Mouse (Mus musculus): ENCODE results near the gene Epor. TPM values are rescaled to one million over a fixed set of nuclear protein-coding genes. Genes with fewer than 3 reads are reported as not detected.

Gene Epor
- total and polyA plus RNA-seq, 3 experiments = 0.20 to 2.0 TPM; not detected in 1

DNA sequence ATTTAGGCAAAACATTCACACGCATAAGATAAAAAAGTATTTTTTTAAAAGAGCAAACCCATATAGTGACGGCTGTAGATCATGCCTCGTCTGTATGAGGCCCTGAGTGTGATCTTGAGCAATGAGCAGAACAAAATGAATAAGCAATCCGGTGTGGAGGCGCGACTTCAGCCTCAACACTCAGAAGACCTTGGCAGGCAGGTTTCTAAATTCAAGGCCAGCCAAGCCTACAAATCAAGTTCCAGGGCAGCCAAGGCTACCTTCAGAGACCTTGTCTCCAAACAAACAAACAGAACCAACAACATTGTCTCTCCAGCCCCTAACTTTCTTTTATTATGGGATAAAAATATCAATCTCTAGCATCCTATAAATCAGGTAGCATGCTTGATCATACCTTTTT is 37.0 kb upstream of the Epor start:
- H3K4me2 ChIP-seq (ENCODE audit: insufficient read depth, low read depth, poor library complexity, severe bottlenecking) = no peak overlapping the region
- H3K27me3 ChIP-seq (replicated peaks) = peaks cover 28% of the 10 kb centered on the region
- peaks cover 8 to 23% of the 10 kb centered on the region in 2 experiments for H3K4me1 ChIP-seq (ENCODE audit: control insufficient read depth in 1 of 2, insufficient read depth in 2 of 2)
- DNase-seq (ENCODE audit: extremely low read depth) = no peak
- TF ChIP-seq CHD1 (IDR thresholded peaks at IDR 0.05; ENCODE audit: low read depth, low read length) (no peak), USF1 (IDR thresholded peaks at IDR 0.05; ENCODE audit: low read depth, low read length) (no peak), POLR2AphosphoS2 (IDR thresholded peaks at IDR 0.05; ENCODE audit: low read depth, low read length) (no peak), MAZ (IDR thresholded peaks at IDR 0.05; ENCODE audit: low read depth, low read length) (no peak), ELF1 (IDR thresholded peaks at IDR 0.05; ENCODE audit: low read depth, low read length) (no peak), TCF12 (IDR thresholded peaks at IDR 0.05; ENCODE audit: low read depth, low read length) (no peak), SMC3 (IDR thresholded peaks at IDR 0.05; ENCODE audit: low read depth, low read length) (no peak), JUND (conservative IDR thresholded peaks at IDR 0.05; ENCODE audit: low read depth, low read length) (no peak), SIN3A (IDR thresholded peaks at IDR 0.05; ENCODE audit: low read length) (no peak), NELFE (IDR thresholded peaks at IDR 0.05; ENCODE audit: low read depth, low read length) (no peak), PAX5 (IDR thresholded peaks at IDR 0.05; ENCODE audit: low read length) (no peak), ZMIZ1 (IDR thresholded peaks at IDR 0.05; ENCODE audit: low read depth, low read length) (no peak), BHLHE40 (IDR thresholded peaks at IDR 0.05; ENCODE audit: low read depth, low read length) (no peak), MAFK (IDR thresholded peaks at IDR 0.05; ENCODE audit: insufficient replicate concordance, low read length) (no peak), RCOR1 (conservative IDR thresholded peaks at IDR 0.05; ENCODE audit: low read depth, low read length) (no peak), CTCF (conservative IDR thresholded peaks at IDR 0.05 in 1 of 2, IDR thresholded peaks at IDR 0.05 in 1 of 2; ENCODE audit: low read depth in 2 of 2, low read length in 2 of 2) (no peak)
- no peak overlapping the region for H3K4me3 ChIP-seq (replicated peaks in 1 of 3; ENCODE audit: low read depth in 2 of 3, low read length in 2 of 3, poor library complexity in 1 of 3)
- in situ Hi-C loops (cut with MboI; ENCODE audit: low pct_ligation_motif_present, low pct_unique_long_range_greater_than_20kb, low sequenced_read_pairs) (loop anchor here (5.0 kb wide), 1 partner anchor 38 kb away; the partner anchor contains the start of gene Epor), dilution Hi-C loops (cut with MboI; ENCODE audit: extremely low pct_ligation_motif_present, extremely low pct_unique_long_range_greater_than_20kb, low sequenced_read_pairs) (no loop called here)
- H3K9me3 ChIP-seq (replicated peaks; ENCODE audit: low read length) = peaks cover 3% of the 10 kb centered on the region
- peaks cover 13% of the 10 kb centered on the region; the same call in 1 of the 2 replicates for H3K79me2 ChIP-seq (replicated peaks; ENCODE audit: control insufficient read depth, extremely low read depth, insufficient read depth, poor library complexity, severe bottlenecking)
- peaks cover 12 to 16% of the 10 kb centered on the region in 2 experiments for H3K36me3 ChIP-seq (replicated peaks in 1 of 2; ENCODE audit: control insufficient read depth in 1 of 2, insufficient read depth in 1 of 2, low read length in 1 of 2)
- H3K27ac ChIP-seq (ENCODE audit: insufficient read depth, low read depth) = no peak overlapping the region
- H3K9ac ChIP-seq (ENCODE audit: insufficient read depth, low read depth) = no peak overlapping the region

DNA sequence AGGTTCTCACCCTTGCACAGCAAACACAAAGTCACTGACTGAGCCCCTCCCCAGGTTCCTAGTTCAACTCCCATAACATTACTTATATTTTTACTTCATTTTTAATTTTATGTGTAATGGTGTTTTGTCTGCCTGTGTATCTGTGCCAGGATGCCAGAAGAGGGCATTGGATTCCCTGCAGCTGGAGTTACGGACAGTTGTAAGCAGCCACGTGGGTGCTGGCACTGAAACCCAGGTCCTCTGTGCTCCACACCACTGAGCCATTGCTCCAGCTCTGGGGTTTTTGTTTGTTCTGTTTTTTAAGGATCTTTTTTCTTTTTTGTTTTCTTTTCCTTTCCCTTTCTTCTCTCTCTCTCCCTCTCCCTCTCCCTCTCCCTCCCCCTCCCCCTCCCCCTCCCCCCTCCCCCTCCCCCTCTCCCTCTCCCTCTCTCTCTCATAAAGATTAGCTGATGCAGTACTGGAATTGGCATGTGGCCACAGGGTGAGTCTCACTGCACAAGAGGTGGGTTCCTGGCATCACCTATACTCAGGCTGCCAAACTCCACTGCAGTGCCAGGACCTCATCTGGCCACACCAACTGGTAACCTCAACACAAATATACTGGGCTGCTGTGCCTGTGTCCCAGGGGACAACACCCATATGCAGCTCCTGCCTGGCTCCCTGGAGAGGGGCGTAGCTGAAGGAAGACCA is 33.0 kb upstream of the Epor start:
- H3K36me3 ChIP-seq (replicated peaks in 1 of 2; ENCODE audit: control insufficient read depth in 1 of 2, insufficient read depth in 1 of 2, low read length in 1 of 2) = no peaks in the 10 kb centered on the region
- H3K9me3 ChIP-seq (replicated peaks; ENCODE audit: low read length) = peaks cover 3% of the 10 kb centered on the region
- no peaks in the 10 kb centered on the region for H3K4me1 ChIP-seq (ENCODE audit: control insufficient read depth in 1 of 2, insufficient read depth in 2 of 2)
- no peak overlapping the region for H3K4me3 ChIP-seq (replicated peaks in 1 of 3; ENCODE audit: low read depth in 2 of 3, low read length in 2 of 3, poor library complexity in 1 of 3)
- dilution Hi-C loops (cut with MboI; ENCODE audit: extremely low pct_ligation_motif_present, extremely low pct_unique_long_range_greater_than_20kb, low sequenced_read_pairs) (no loop called here), in situ Hi-C loops (cut with MboI; ENCODE audit: low pct_ligation_motif_present, low pct_unique_long_range_greater_than_20kb, low sequenced_read_pairs) (no loop called here)
- H3K27me3 ChIP-seq (replicated peaks) = peaks cover 59% of the 10 kb centered on the region
- no peak overlapping the region for H3K27ac ChIP-seq (ENCODE audit: insufficient read depth, low read depth)
- H3K4me2 ChIP-seq (ENCODE audit: insufficient read depth, low read depth, poor library complexity, severe bottlenecking) = no peak overlapping the region
- no peak for DNase-seq (ENCODE audit: extremely low read depth)
- H3K79me2 ChIP-seq (replicated peaks; ENCODE audit: control insufficient read depth, extremely low read depth, insufficient read depth, poor library complexity, severe bottlenecking) = no peaks in the 10 kb centered on the region
- TF ChIP-seq MAX (IDR thresholded peaks at IDR 0.05; ENCODE audit: low read length) (no peak), ZKSCAN1 (IDR thresholded peaks at IDR 0.05; ENCODE audit: borderline replicate concordance, low read depth, low read length) (no peak), E2F4 (IDR thresholded peaks at IDR 0.05; ENCODE audit: insufficient replicate concordance, low read depth, low read length) (no peak), TBP (conservative IDR thresholded peaks at IDR 0.05; ENCODE audit: low read depth, low read length) (no peak), POLR2A (IDR thresholded peaks at IDR 0.05; ENCODE audit: low read depth, low read length) (no peak), MAZ (IDR thresholded peaks at IDR 0.05; ENCODE audit: low read depth, low read length) (no peak), CTCF (conservative IDR thresholded peaks at IDR 0.05 in 1 of 2, IDR thresholded peaks at IDR 0.05 in 1 of 2; ENCODE audit: low read depth in 2 of 2, low read length in 2 of 2) (no peak)
- H3K9ac ChIP-seq (ENCODE audit: insufficient read depth, low read depth) = no peak overlapping the region
